Mouse (Mus musculus) bone marrow, adult 2 months (tissue): ENCODE data around the gene Macf1. TPM values are rescaled to one million over a fixed set of nuclear protein-coding genes. Genes with fewer than 3 reads are reported as not detected.
"Not testable (repeated sequence)": the region's sequence is repeated elsewhere in the genome, so short reads cannot be mapped to it uniquely, and the experiment has no call there.

Experiments
- H3K27ac ChIP-seq: fragments of 200-500 bp; 2 replicates; pipeline ENCODE4 v1.5.1; 2012; ENCODE audit warnings: low read depth, mild to moderate bottlenecking, control low read depth, inconsistent platforms, low read length; ENCODE audit not compliant: control insufficient read depth, poor library complexity, insufficient read depth
- H3K4me1 ChIP-seq: fragments of 200-500 bp; 2 replicates; pipeline ENCODE4 v1.6.1; 2011; ENCODE audit warnings: low read length; ENCODE audit not compliant: control insufficient read depth, insufficient read depth
- H3K4me3 ChIP-seq: fragments of 200-500 bp; replicated peaks from 2 replicates; pipeline ENCODE3; 2011; ENCODE audit warnings: mild to moderate bottlenecking, low read depth, low read length, control low read depth; ENCODE audit not compliant: control insufficient read depth
- CTCF ChIP-seq: fragments of 200-500 bp; IDR thresholded peaks from 2 replicates; pipeline ENCODE4 v1.5.1; 2011; ENCODE audit warnings: low read length, control low read depth; ENCODE audit not compliant: control insufficient read depth, insufficient read depth
- POLR2A ChIP-seq: fragments of 200-500 bp; IDR thresholded peaks from 2 replicates; pipeline ENCODE4 v1.6.1; 2011; ENCODE audit warnings: low read depth, mild to moderate bottlenecking, control low read depth, low read length, borderline replicate concordance; ENCODE audit not compliant: control insufficient read depth
- WGBS: fragments of 180-500 bp; shearing (Covaris S2); methylation state at CpG from one replicate; pipeline ENCODE4 v1.1.7; 2018; 5-methylcytosine and 5-hydroxymethylcytosine counted together
- polyA plus RNA-seq: library from polyadenylated mRNA; stranded (reverse); fragments of >200 nt; gene quantifications from 2 replicates; pipeline ENCODE4 v1.2.4, GENCODE M21; 2011; ENCODE audit warnings: low replicate concordance; ENCODE audit not compliant: missing spikeins, insufficient read depth, insufficient read length

Gene Macf1
- polyA plus RNA-seq, 1 experiment: 124 TPM

DNA sequence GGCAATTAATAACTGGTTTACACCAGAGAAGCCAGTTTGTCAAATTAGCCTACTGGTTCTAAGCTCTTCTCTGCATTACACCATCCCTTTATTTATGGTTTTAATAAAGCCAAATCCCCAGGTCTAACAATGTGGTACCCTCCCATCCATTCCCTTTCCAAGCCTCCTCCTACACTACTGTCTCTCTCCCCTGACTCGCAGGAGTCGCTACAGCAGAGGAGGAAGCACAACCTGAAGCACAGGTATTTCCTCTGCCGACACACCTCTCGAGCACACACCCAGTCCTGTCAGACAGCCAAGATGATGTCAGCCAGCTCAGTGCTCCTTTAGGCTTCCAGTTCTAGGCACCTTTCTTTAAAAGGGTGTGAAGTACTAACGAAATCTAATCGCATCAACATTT, 47.0 kb downstream of the Macf1 start:
- TF ChIP-seq POLR2A (no peak), CTCF (no peak)
- H3K4me3 ChIP-seq: no peak overlapping the region
- H3K4me1 ChIP-seq: no peaks in the 10 kb centered on the region; the same call in 1 of the 2 replicates
- no peak overlapping the region for H3K27ac ChIP-seq
- 85% methylated on average over 6 of the region's 6 CpGs for WGBS

DNA sequence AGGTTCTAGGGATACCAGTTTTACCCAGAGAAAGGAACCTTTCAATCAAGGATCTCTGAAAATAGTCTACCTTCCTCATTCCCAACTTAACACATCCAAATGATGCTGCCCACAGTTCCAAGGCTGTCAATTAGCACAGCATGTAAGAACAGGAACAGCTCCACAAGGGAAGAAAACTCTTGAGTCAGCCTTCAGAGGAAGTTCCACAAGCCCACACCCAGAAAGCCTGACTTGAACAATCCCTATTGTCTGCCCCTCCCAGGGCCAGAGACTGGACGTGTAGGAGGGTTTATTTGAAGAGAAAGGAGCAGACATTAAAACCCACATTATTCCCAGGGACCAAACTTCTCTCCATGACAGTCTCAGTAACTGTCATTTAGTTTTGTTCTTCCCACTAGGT, 48.7 kb downstream of the Macf1 start:
- Histone ChIP-seq H3K4me3 (no peak overlapping the region), H3K27ac (no peak overlapping the region), H3K4me1 (no peaks in the 10 kb centered on the region; the same call in 1 of the 2 replicates)
- no peak for TF ChIP-seq CTCF
- no peak for TF ChIP-seq POLR2A
- WGBS: 18% methylated on average over 1 of the region's 1 CpGs

- TF ChIP-seq POLR2A (no peak), CTCF (no peak)
- no peak overlapping the region for H3K4me3 ChIP-seq
- H3K4me1 ChIP-seq: no peaks in the 10 kb centered on the region; the same call in 1 of the 2 replicates
- no peak overlapping the region for H3K27ac ChIP-seq
- 82% methylated on average over 3 of the region's 3 CpGs for WGBS
Measured at GRCm38 (mm10) chr4:123634436-123634835, 49.7 kb downstream of the Macf1 start.

DNA sequence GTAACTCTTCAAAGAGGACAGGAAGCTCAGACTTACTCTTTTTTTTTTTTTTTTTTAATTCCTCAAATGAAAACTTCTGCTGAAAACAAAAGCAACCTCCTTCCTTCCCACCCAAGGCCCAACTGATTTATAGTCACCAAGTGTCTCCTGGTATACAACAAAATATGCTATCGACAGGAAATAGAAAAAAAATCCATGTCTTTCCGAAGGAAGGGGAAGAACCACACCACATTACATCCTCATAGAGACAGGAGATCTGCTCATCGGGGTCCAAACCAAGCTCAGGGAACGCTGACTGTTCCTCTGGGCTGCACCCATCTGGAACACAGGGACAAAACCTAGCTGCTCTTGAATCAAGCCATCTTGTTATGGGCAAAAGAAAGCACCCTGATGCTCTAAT, 50.3 kb downstream of the Macf1 start:
- no peak overlapping the region for H3K4me3 ChIP-seq
- TF ChIP-seq CTCF: no peak
- no peak for TF ChIP-seq POLR2A
- H3K27ac ChIP-seq: no peak overlapping the region
- no peaks in the 10 kb centered on the region; the same call in 1 of the 2 replicates for H3K4me1 ChIP-seq
- 58% methylated on average over 4 of the region's 4 CpGs for WGBS

GRCm38 (mm10) chr4:123633370-123633769, 50.8 kb downstream of the Macf1 start:
- 12% methylated on average over 3 of the region's 3 CpGs for WGBS
- H3K4me3 ChIP-seq: no peak overlapping the region
- peak; percentile 74 for TF ChIP-seq CTCF
- TF ChIP-seq POLR2A: no peak
- H3K27ac ChIP-seq: no peak overlapping the region
- no peaks in the 10 kb centered on the region; the same call in 1 of the 2 replicates for H3K4me1 ChIP-seq

DNA sequence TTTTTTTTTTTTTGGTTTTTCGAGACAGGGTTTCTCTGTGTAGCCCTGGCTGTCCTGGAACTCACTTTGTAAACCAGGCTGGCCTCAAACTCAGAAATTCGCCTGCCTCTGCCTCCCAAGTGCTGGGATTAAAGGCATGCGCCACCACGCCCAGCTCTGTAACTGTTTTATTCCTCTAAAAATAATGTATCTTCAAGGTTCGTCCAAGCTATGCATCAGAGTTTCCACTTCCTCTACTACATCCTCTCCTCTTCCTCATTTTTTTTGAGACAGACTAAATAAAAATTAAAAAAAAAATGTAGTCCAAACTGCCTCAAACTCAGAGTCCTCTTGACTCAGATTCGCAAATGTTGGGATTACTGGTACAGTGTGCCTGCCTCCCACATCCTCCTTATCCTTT, 52.0 kb downstream of the Macf1 start:
- H3K27ac ChIP-seq, H3K4me1 ChIP-seq, H3K4me3 ChIP-seq: not testable (repeated sequence)
- 41% methylated on average over 6 of the region's 6 CpGs for WGBS

DNA sequence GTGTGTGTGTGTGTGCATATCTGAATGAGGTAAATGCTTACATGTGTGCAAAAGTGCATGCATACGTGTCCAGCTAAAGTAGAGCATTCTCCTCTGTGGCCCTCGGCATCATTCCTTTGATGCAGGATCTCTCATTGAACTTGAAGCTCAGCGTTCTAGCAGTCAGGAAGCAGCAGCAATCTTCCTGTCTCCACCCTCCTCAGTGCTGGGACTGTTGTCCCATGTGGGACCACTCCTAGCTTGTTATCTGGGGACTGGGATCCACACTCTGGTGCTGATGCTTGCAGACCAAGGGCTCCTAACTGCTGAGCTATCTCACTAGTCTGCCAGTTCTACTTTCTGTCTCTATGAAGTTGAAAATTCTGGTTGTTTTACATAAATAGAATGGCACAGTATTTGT, 52.5 kb downstream of the Macf1 start:
- H3K4me1 ChIP-seq: no peaks in the 10 kb centered on the region; the same call in 1 of the 2 replicates
- 72% methylated on average over 3 of the region's 3 CpGs for WGBS
- H3K27ac ChIP-seq: no peak overlapping the region

DNA sequence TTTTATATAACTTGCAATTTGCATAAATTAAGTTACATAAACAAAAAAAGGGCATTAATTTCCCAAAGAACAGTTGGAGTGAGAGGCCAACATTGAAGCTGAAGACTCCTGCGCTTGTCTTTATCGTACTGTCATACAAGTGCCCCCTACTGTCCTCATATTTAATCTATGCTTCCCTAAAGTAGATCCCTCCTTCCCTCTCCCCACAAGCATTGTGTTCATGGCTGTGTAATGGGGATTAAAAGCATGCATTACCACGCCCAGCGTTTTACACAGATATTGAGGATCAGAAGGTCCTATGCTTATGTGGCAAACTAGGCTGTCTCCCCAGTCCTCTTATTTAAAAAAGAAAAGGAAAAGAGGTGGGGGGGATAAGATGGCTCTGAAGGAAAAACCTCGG, 56.5 kb downstream of the Macf1 start:
- no peak overlapping the region for H3K4me3 ChIP-seq
- no peak for TF ChIP-seq CTCF
- TF ChIP-seq POLR2A: no peak
- H3K4me1 ChIP-seq: no peaks in the 10 kb centered on the region
- 77% methylated on average over 5 of the region's 5 CpGs for WGBS
- no peak overlapping the region for H3K27ac ChIP-seq

More for the DNA sequence above, 52.5 kb downstream of the Macf1 start:
- no peak overlapping the region for H3K4me3 ChIP-seq
- TF ChIP-seq CTCF (no peak), POLR2A (no peak)

- Histone ChIP-seq H3K4me1 (no peaks in the 10 kb centered on the region; the same call in 1 of the 2 replicates), H3K4me3 (no peak overlapping the region), H3K27ac (no peak overlapping the region)
- no peak for TF ChIP-seq CTCF
- no peak for TF ChIP-seq POLR2A
- WGBS: 70% methylated on average over 6 of the region's 6 CpGs
Measured at GRCm38 (mm10) chr4:123625332-123626072, 58.7 kb downstream of the Macf1 start.
